Mouse (Mus musculus): ENCODE measurements at regions not wholly inside any gene's neighbourhood (a gene's known extent, or its start where the extent isn't known, plus 50 kb on each side); places are given as distances from the start of the nearest gene placed in this dataset.

DNA sequence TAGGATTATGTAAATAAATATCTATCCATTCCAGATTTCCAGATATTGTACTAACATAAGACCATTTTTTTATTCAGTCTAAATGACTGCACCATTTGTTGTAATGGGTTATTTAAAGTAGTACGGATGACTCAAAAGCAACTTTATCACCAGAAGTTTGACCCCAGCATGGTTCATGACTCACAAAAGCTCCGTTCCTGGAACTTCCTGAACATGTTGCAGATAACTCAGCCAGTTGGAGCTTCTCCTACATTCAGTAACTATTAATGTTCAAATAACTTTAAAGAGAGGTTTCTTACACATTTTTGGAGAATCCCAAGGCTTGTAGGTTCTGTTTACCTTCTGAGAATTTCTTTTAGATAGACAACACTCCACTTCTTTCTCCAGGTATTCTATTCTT, 219.8 kb downstream of the Gm11232 start:
- TF ChIP-seq MAFK (IDR thresholded peaks at IDR 0.05; ENCODE audit: borderline replicate concordance, low read depth, low read length) (no peak), ZNF384 (IDR thresholded peaks at IDR 0.05; ENCODE audit: low read depth, low read length) (no peak), NRF1 (IDR thresholded peaks at IDR 0.05; ENCODE audit: insufficient read depth, low read depth, low read length, poor library complexity, severe bottlenecking) (no peak), KAT2A (conservative IDR thresholded peaks at IDR 0.05; ENCODE audit: low read depth, low read length) (no peak), ETS1 (IDR thresholded peaks at IDR 0.05; ENCODE audit: low read depth, low read length) (no peak), UBTF (IDR thresholded peaks at IDR 0.05; ENCODE audit: borderline replicate concordance, insufficient read depth, low read depth, low read length) (no peak), NELFE (IDR thresholded peaks at IDR 0.05; ENCODE audit: low read depth, low read length) (no peak), MAX (IDR thresholded peaks at IDR 0.05; ENCODE audit: low read length) (no peak), TAL1 (IDR thresholded peaks at IDR 0.05; ENCODE audit: low read length) (no peak), MYB (IDR thresholded peaks at IDR 0.05; ENCODE audit: low read depth, low read length) (no peak)

DNA sequence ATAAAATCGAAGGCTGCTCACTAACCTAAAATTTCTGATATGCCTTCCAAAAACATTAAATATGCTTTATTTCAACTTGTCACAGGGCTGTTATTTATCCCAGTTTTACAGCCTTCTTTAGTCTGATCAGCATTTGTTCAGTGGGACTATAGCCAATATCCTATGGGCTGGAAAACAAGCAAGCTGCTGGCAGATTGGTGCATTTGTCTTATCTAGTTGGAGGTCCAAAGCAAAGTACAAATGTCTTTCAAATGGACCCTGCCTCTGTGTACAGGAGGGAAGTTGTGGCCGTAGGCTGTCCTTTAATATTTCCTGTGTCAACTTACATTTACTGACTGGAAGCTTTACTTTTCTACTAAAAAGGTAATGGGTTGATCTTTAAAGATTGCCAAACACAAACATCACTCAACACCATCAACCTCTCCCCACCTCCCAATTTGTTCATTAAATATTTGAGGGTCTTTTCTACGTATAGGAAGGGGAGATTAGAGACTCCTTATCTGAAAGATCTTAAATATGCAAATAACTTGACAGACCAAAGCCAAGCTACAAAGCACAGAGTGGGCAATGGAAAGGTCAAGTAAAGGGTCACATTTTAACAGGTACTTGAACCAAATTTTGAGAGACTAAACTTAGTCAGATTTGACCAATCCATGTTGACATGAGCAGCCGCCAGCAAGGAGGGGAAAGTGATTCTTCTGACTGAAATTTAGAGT, 233.4 kb downstream of the Gm11232 start:
- Histone ChIP-seq H3K27ac (ENCODE audit: control insufficient read depth, low read depth, low read length) (no peak overlapping the region), H3K9ac (ENCODE audit: control insufficient read depth, low read depth, low read length, poor library complexity, severe bottlenecking) (no peak overlapping the region), H3K4me1 (ENCODE audit: control insufficient read depth in 1 of 2, insufficient read depth in 2 of 2, low read length in 2 of 2) (no peaks in the 10 kb centered on the region), H3K4me3 (ENCODE audit: control insufficient read depth in 1 of 2, insufficient read depth in 1 of 2, low read depth in 2 of 2, low read length in 2 of 2) (no peak overlapping the region), H3K27me3 (ENCODE audit: control insufficient read depth in 1 of 2, insufficient read depth in 2 of 2, low read length in 2 of 2) (no peaks in the 10 kb centered on the region), H3K36me3 (ENCODE audit: control insufficient read depth in 1 of 2, insufficient read depth in 2 of 2, low read length in 2 of 2) (no peaks in the 10 kb centered on the region), H3K9me3 (replicated peaks; ENCODE audit: insufficient read depth, low read length) (no peaks in the 10 kb centered on the region), H3K79me2 (ENCODE audit: control insufficient read depth, insufficient read depth, low read length, poor library complexity) (no peaks in the 10 kb centered on the region)
- no peak for TF ChIP-seq GATA1 (IDR thresholded peaks at IDR 0.05; ENCODE audit: low read depth, low read length)
- no peak for TF ChIP-seq ZC3H11A (IDR thresholded peaks at IDR 0.05; ENCODE audit: low read depth, low read length)
- TF ChIP-seq BHLHE40 (IDR thresholded peaks at IDR 0.05; ENCODE audit: borderline replicate concordance, low read depth, low read length), result no peak
- TF ChIP-seq SIN3A (IDR thresholded peaks at IDR 0.05; ENCODE audit: low read length), result no peak
- TF ChIP-seq CHD2 (IDR thresholded peaks at IDR 0.05; ENCODE audit: low read length), result no peak
- TF ChIP-seq TAL1 (IDR thresholded peaks at IDR 0.05; ENCODE audit: low read length), result no peak
- no peak for TF ChIP-seq ETS1 (IDR thresholded peaks at IDR 0.05; ENCODE audit: low read depth, low read length)
- TF ChIP-seq JUND (IDR thresholded peaks at IDR 0.05; ENCODE audit: low read depth, low read length), result no peak
- no peak for TF ChIP-seq MAX (IDR thresholded peaks at IDR 0.05; ENCODE audit: low read length)
- no peak for TF ChIP-seq ELF1 (IDR thresholded peaks at IDR 0.05; ENCODE audit: low read depth, low read length)
- no peak for TF ChIP-seq POLR2AphosphoS5 (IDR thresholded peaks at IDR 0.05; ENCODE audit: borderline replicate concordance, low read depth, low read length)
- no peak for TF ChIP-seq CHD1 (IDR thresholded peaks at IDR 0.05; ENCODE audit: low read depth, low read length)
- no peak for TF ChIP-seq MAFK (IDR thresholded peaks at IDR 0.05; ENCODE audit: borderline replicate concordance, low read depth, low read length)
- no peak for TF ChIP-seq KAT2A (conservative IDR thresholded peaks at IDR 0.05; ENCODE audit: low read depth, low read length)
- TF ChIP-seq HCFC1 (IDR thresholded peaks at IDR 0.05; ENCODE audit: low read depth, low read length), result no peak
- TF ChIP-seq TCF12 (IDR thresholded peaks at IDR 0.05; ENCODE audit: low read depth, low read length), result no peak
- no peak for TF ChIP-seq MYB (IDR thresholded peaks at IDR 0.05; ENCODE audit: low read depth, low read length)
- no peak for TF ChIP-seq NELFE (IDR thresholded peaks at IDR 0.05; ENCODE audit: low read depth, low read length)
- TF ChIP-seq MYC (IDR thresholded peaks at IDR 0.05; ENCODE audit: low read depth, low read length), result no peak
- no peak for TF ChIP-seq POLR2A (IDR thresholded peaks at IDR 0.05; ENCODE audit: control insufficient read depth in 1 of 2, insufficient read depth in 1 of 2, low read depth in 1 of 2, low read length in 2 of 2, poor library complexity in 1 of 2)
- no peak for DNase-seq (ENCODE audit: low read depth, low spot score)

More for the DNA sequence above, 219.8 kb downstream of the Gm11232 start:
- Histone ChIP-seq H3K36me3 (ENCODE audit: control insufficient read depth in 1 of 2, insufficient read depth in 2 of 2, low read length in 2 of 2) (no peaks in the 10 kb centered on the region), H3K27me3 (ENCODE audit: control insufficient read depth in 1 of 2, insufficient read depth in 2 of 2, low read length in 2 of 2) (no peaks in the 10 kb centered on the region), H3K4me3 (ENCODE audit: control insufficient read depth in 1 of 2, insufficient read depth in 1 of 2, low read depth in 2 of 2, low read length in 2 of 2) (no peak overlapping the region), H3K9ac (ENCODE audit: control insufficient read depth, low read depth, low read length, poor library complexity, severe bottlenecking) (no peak overlapping the region), H3K79me2 (ENCODE audit: control insufficient read depth, insufficient read depth, low read length, poor library complexity) (no peaks in the 10 kb centered on the region), H3K9me3 (replicated peaks; ENCODE audit: insufficient read depth, low read length) (no peaks in the 10 kb centered on the region), H3K4me1 (ENCODE audit: control insufficient read depth in 1 of 2, insufficient read depth in 2 of 2, low read length in 2 of 2) (no peaks in the 10 kb centered on the region), H3K27ac (ENCODE audit: control insufficient read depth, low read depth, low read length) (no peak overlapping the region)
- DNase-seq (ENCODE audit: low read depth, low spot score), result no peak

Data from MEL (cell line).